28 mouse cellular contexts compared by ENCODE assay signal in the genomic region with DNA sequence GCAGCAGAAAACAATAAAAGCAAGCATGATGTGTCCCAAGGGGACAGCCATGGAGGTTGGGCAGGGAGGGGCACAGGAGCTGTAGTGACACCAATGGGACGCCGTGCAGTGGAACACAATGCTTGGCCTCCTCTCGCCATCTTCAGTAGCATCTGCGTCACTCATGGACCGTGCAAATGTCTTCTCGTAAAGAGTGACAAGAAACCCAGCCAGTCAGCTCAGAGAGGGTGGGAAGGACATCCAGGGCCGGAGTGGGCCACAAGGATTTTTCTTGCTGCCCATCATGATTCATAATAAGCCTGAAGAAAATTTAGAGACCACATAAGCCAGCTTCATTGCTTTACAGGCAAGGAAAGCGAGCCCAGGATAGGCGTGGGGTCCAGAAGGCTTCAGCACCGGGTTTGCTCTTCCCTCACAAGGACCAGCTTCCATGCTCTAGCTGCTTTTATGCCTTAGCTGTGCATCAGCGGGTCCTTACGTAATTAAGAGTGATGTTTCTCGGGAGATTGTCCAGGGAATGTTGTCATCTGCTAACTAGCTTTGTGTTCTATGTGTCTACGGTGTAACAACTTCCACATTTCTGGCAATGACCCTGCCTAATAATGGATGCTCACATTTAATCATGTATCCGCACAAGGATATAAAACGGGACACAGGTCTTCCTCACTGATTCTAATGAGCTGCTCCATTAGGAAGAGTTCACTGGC.
DNase-seq lines count a peak whose midpoint lies in the region; ATAC-seq and TF ChIP-seq lines count a peak whose summit lies in the region.
"Had no signal": no experiment of that assay in that cellular context is flagged by ENCODE, and none has a peak within 500 bp of the region (broad histone marks: within the 10 kb centered on the region; RNA-seq: fewer than 3 reads in every experiment).

No protein-coding gene starts in this region.

- no peaks in the 10 kb centered on the region; the same call in 1 of the 2 replicates for H3K27me3 ChIP-seq in embryonic facial prominence, embryonic 14.5 days (replicated peaks; ENCODE audit: control insufficient read depth, insufficient read depth, low read length)
- H3K27me3 ChIP-seq in embryonic facial prominence, embryonic 10.5 days (replicated peaks; ENCODE audit: low read depth, poor library complexity, severe bottlenecking), result no peaks in the 10 kb centered on the region
- H3K27me3 ChIP-seq in embryonic facial prominence, embryonic 15.5 days, result no peaks in the 10 kb centered on the region
- H3K27me3 ChIP-seq: embryonic facial prominence, embryonic 13.5 days; forebrain, embryonic 13.5 days; hindbrain, embryonic 12.5 days; limb, embryonic 12.5 days; liver, embryonic 15.5 days; stomach, embryonic 15.5 days had no signal

- H3K4me2 ChIP-seq in embryonic facial prominence, embryonic 14.5 days (ENCODE audit: low read depth, low read length), result no peak overlapping the region
- H3K4me2 ChIP-seq in embryonic facial prominence, embryonic 15.5 days (replicated peaks), result no peak overlapping the region
- H3K4me2 ChIP-seq: embryonic facial prominence, embryonic 13.5 days; forebrain, embryonic 13.5 days; heart, embryonic 11.5 days; hindbrain, embryonic 12.5 days; limb, embryonic 12.5 days; liver, embryonic 15.5 days; lung, embryonic 14.5 days; stomach, embryonic 15.5 days had no signal

- H3K27ac ChIP-seq in embryonic facial prominence, embryonic 14.5 days (replicated peaks; ENCODE audit: low read depth, low read length), result no peak overlapping the region
- H3K27ac ChIP-seq in embryonic facial prominence, embryonic 10.5 days (replicated peaks), result no peak overlapping the region
- peak overlapping the region; percentile 45 for H3K27ac ChIP-seq in left cerebral cortex, adult 2 months
- peak overlapping the region; percentile 58; the same call in 1 of the 2 replicates for H3K27ac ChIP-seq in embryonic facial prominence, embryonic 15.5 days (replicated peaks)
- H3K27ac ChIP-seq: embryonic facial prominence, embryonic 13.5 days; forebrain, embryonic 13.5 days; gastrocnemius, adult 2 months; hindbrain, embryonic 12.5 days; limb, embryonic 12.5 days; liver, embryonic 15.5 days; stomach, embryonic 15.5 days had no signal

- H3K9me3 ChIP-seq in embryonic facial prominence, embryonic 14.5 days (ENCODE audit: control insufficient read depth, low read length), result no peaks in the 10 kb centered on the region
- H3K9me3 ChIP-seq in embryonic facial prominence, embryonic 10.5 days, result no peaks in the 10 kb centered on the region
- H3K9me3 ChIP-seq in embryonic facial prominence, embryonic 15.5 days (replicated peaks), result no peaks in the 10 kb centered on the region
- H3K9me3 ChIP-seq: embryonic facial prominence, embryonic 13.5 days; forebrain, embryonic 13.5 days; hindbrain, embryonic 12.5 days; limb, embryonic 12.5 days; liver, embryonic 15.5 days; stomach, embryonic 15.5 days had no signal

- no peak for ATAC-seq in embryonic facial prominence, embryonic 14.5 days (ENCODE audit: low read depth)
- ATAC-seq in embryonic facial prominence, embryonic 15.5 days (ENCODE audit: insufficient number of reproducible peaks, low FRiP score, low TSS enrichment, low read depth), result peak; percentile 61
- ATAC-seq: activated CD4-positive, CD25-positive, alpha-beta regulatory T cell, adult 4 months; CD4-positive, CD25-positive, alpha-beta regulatory T cell, adult 4 months; forebrain, embryonic 13.5 days had no signal

- no peaks in the 10 kb centered on the region for H3K4me1 ChIP-seq in embryonic facial prominence, embryonic 14.5 days (ENCODE audit: control insufficient read depth, insufficient read depth, low read length)
- H3K4me1 ChIP-seq in embryonic facial prominence, embryonic 10.5 days, result peaks cover 6% of the 10 kb centered on the region; the same call in 1 of the 2 replicates
- H3K4me1 ChIP-seq in embryonic facial prominence, embryonic 15.5 days, result peaks cover 12% of the 10 kb centered on the region; the same call in 1 of the 2 replicates
- H3K4me1 ChIP-seq: forebrain, embryonic 13.5 days; limb, embryonic 12.5 days; liver, embryonic 15.5 days; stomach, embryonic 15.5 days had no signal

- intact Hi-C loops in left cerebral cortex, adult 2 months (cut with DNase I), result no loop called here
- intact Hi-C loops in left cerebral cortex, postnatal 10 days (cut with DNase I), result no loop called here

- 76% methylated on average over 16 of the region's 16 CpGs for WGBS in embryonic facial prominence, embryonic 14.5 days
- WGBS in embryonic facial prominence, embryonic 10.5 days, result 90% methylated on average over 16 of the region's 16 CpGs
- 65% methylated on average over 16 of the region's 16 CpGs for WGBS in embryonic facial prominence, embryonic 15.5 days

- no peak overlapping the region for H3K4me3 ChIP-seq in embryonic facial prominence, embryonic 14.5 days (ENCODE audit: low read depth, low read length)
- no peak overlapping the region for H3K4me3 ChIP-seq in embryonic facial prominence, embryonic 10.5 days
- H3K4me3 ChIP-seq in left cerebral cortex, adult 2 months, result no peak overlapping the region
- no peak overlapping the region for H3K4me3 ChIP-seq in embryonic facial prominence, embryonic 15.5 days (replicated peaks)
- H3K4me3 ChIP-seq: embryonic facial prominence, embryonic 13.5 days; forebrain, embryonic 13.5 days; gastrocnemius, adult 2 months; hindbrain, embryonic 12.5 days; limb, embryonic 12.5 days; liver, embryonic 15.5 days; stomach, embryonic 15.5 days had no signal

- no peak overlapping the region for H3K9ac ChIP-seq in embryonic facial prominence, embryonic 14.5 days (ENCODE audit: low read depth, low read length)
- no peak overlapping the region for H3K9ac ChIP-seq in embryonic facial prominence, embryonic 15.5 days
- H3K9ac ChIP-seq: embryonic facial prominence, embryonic 13.5 days; forebrain, embryonic 13.5 days; hindbrain, embryonic 12.5 days; limb, embryonic 12.5 days; liver, embryonic 15.5 days; lung, embryonic 14.5 days; stomach, embryonic 15.5 days had no signal

- DNase-seq in embryonic facial prominence, embryonic 14.5 days (ENCODE audit: low spot score), result peak; percentile 84
- no peak for DNase-seq in embryonic facial prominence, embryonic 10.5 days (ENCODE audit: low spot score)
- no peak for DNase-seq in left cerebral cortex, adult 2 months (ENCODE audit: extremely low spot score in 1 of 2, low spot score in 2 of 2)
- DNase-seq in left cerebral cortex, postnatal 10 days (ENCODE audit: extremely low spot score in 1 of 2, low spot score in 2 of 2), result no peak
- peak; percentile 73 for DNase-seq in NIH3T3 (ENCODE audit: low read depth)
- no peak for DNase-seq in spleen, adult 18-20 months
- DNase-seq: adrenal gland, adult 8-10 months; cerebellum, adult 11-12 months; embryo, embryonic 11 days; gastrocnemius, adult 2 months; gastrocnemius, postnatal 36 days; heart, adult 18-20 months; heart, postnatal 36 days; kidney, adult 11 months; kidney, postnatal 14 days; lung, embryonic 14.5 days; lung, postnatal 14 days; midbrain, embryonic 14.5 days had no signal

- no peaks in the 10 kb centered on the region for H3K36me3 ChIP-seq in embryonic facial prominence, embryonic 14.5 days (ENCODE audit: control insufficient read depth, insufficient read depth, low read length)
- H3K36me3 ChIP-seq in embryonic facial prominence, embryonic 10.5 days (replicated peaks), result no peaks in the 10 kb centered on the region
- H3K36me3 ChIP-seq in embryonic facial prominence, embryonic 15.5 days, result no peaks in the 10 kb centered on the region
- H3K36me3 ChIP-seq: embryonic facial prominence, embryonic 13.5 days; hindbrain, embryonic 12.5 days; limb, embryonic 12.5 days; liver, embryonic 15.5 days; stomach, embryonic 15.5 days had no signal

- no peak for TF ChIP-seq CTCF in left cerebral cortex, adult 2 months (IDR thresholded peaks at IDR 0.05)

Comparison
In these comparisons a context has a peak if more than half of its experiments do, and no peak if none do; other contexts are left out.
1. DNase-seq: peak in embryonic facial prominence, embryonic 14.5 days (single experiment) and NIH3T3 (single experiment); none in embryonic facial prominence, embryonic 10.5 days (single experiment), left cerebral cortex, adult 2 months (0 of 2), left cerebral cortex, postnatal 10 days (0 of 2) and spleen, adult 18-20 months (0 of 2).
2. H3K27ac ChIP-seq: peak in left cerebral cortex, adult 2 months (single experiment) and embryonic facial prominence, embryonic 15.5 days (single experiment); none in embryonic facial prominence, embryonic 14.5 days (single experiment) and embryonic facial prominence, embryonic 10.5 days (single experiment).